Mouse (Mus musculus): ENCODE measurements around the gene Hsd17b1.
A peak's percentile ranks its signal among the peaks of the same experiment; 100 is the strongest.

Hsd17b1 gene

GRCm38 (mm10) chr11:101078121-101078520 lies at the start of gene Hsd17b1:
Gene Hsd17b1 (plus strand): TSS chr11:101078411.
- DNase-seq (ENCODE audit: low spot score), result no peak

GRCm38 (mm10) chr11:101029320-101029719 lies 48.9 kb upstream of the Hsd17b1 start:
- DNase-seq (ENCODE audit: low spot score), result no peak

- no peak for DNase-seq (ENCODE audit: low spot score)
Observed at GRCm38 (mm10) chr11:101030136-101030807, 47.9 kb upstream of the Hsd17b1 start.

GRCm38 (mm10) chr11:101030808-101031156 lies 47.4 kb upstream of the Hsd17b1 start:
- no peak for DNase-seq (ENCODE audit: low spot score)

GRCm38 (mm10) chr11:101031470-101031869 lies 46.7 kb upstream of the Hsd17b1 start:
- DNase-seq (ENCODE audit: low spot score), result no peak

GRCm38 (mm10) chr11:101033856-101034500 lies 44.2 kb upstream of the Hsd17b1 start:
- no peak for DNase-seq (ENCODE audit: low spot score)

- no peak for DNase-seq (ENCODE audit: low spot score)
Observed at GRCm38 (mm10) chr11:101034614-101035327, 43.4 kb upstream of the Hsd17b1 start.

GRCm38 (mm10) chr11:101035328-101035695 lies 42.9 kb upstream of the Hsd17b1 start:
- no peak for DNase-seq (ENCODE audit: low spot score)

GRCm38 (mm10) chr11:101037795-101038194 lies 40.4 kb upstream of the Hsd17b1 start:
- no peak for DNase-seq (ENCODE audit: low spot score)

- no peak for DNase-seq (ENCODE audit: low spot score)
Observed at GRCm38 (mm10) chr11:101045826-101046225, 32.4 kb upstream of the Hsd17b1 start.

GRCm38 (mm10) chr11:101046440-101046839 lies 31.8 kb upstream of the Hsd17b1 start:
- DNase-seq (ENCODE audit: low spot score), result no peak

- no peak for DNase-seq (ENCODE audit: low spot score)
Observed at GRCm38 (mm10) chr11:101047502-101047901, 30.7 kb upstream of the Hsd17b1 start.

- no peak for DNase-seq (ENCODE audit: low spot score)
Observed at GRCm38 (mm10) chr11:101050359-101050758, 27.9 kb upstream of the Hsd17b1 start.

- DNase-seq (ENCODE audit: low spot score), result no peak
Observed at GRCm38 (mm10) chr11:101051051-101051493, 27.1 kb upstream of the Hsd17b1 start.

- DNase-seq (ENCODE audit: low spot score), result no peak
Observed at GRCm38 (mm10) chr11:101051617-101052016, 26.6 kb upstream of the Hsd17b1 start.

GRCm38 (mm10) chr11:101052751-101053473 lies 25.3 kb upstream of the Hsd17b1 start:
- no peak for DNase-seq (ENCODE audit: low spot score)

- DNase-seq (ENCODE audit: low spot score), result no peak
Observed at GRCm38 (mm10) chr11:101053974-101054373, 24.2 kb upstream of the Hsd17b1 start.

- DNase-seq (ENCODE audit: low spot score), result no peak
Observed at GRCm38 (mm10) chr11:101055418-101055817, 22.8 kb upstream of the Hsd17b1 start.

- no peak for DNase-seq (ENCODE audit: low spot score)
Observed at GRCm38 (mm10) chr11:101056885-101057284, 21.3 kb upstream of the Hsd17b1 start.

- DNase-seq (ENCODE audit: low spot score), result peak; percentile 68
Observed at GRCm38 (mm10) chr11:101057860-101058259, 20.4 kb upstream of the Hsd17b1 start.

- DNase-seq (ENCODE audit: low spot score), result no peak
Observed at GRCm38 (mm10) chr11:101058726-101059125, 19.5 kb upstream of the Hsd17b1 start.

GRCm38 (mm10) chr11:101059473-101059872 lies 18.7 kb upstream of the Hsd17b1 start:
- no peak for DNase-seq (ENCODE audit: low spot score)

Measured in left cerebral cortex, adult 11 months (tissue).